Mouse (Mus musculus): ENCODE data around the gene Ppat.
"Not testable (repeated sequence)": the region's sequence is repeated elsewhere in the genome, so short reads cannot be mapped to it uniquely, and the experiment has no call there.

Ppat gene

DNA sequence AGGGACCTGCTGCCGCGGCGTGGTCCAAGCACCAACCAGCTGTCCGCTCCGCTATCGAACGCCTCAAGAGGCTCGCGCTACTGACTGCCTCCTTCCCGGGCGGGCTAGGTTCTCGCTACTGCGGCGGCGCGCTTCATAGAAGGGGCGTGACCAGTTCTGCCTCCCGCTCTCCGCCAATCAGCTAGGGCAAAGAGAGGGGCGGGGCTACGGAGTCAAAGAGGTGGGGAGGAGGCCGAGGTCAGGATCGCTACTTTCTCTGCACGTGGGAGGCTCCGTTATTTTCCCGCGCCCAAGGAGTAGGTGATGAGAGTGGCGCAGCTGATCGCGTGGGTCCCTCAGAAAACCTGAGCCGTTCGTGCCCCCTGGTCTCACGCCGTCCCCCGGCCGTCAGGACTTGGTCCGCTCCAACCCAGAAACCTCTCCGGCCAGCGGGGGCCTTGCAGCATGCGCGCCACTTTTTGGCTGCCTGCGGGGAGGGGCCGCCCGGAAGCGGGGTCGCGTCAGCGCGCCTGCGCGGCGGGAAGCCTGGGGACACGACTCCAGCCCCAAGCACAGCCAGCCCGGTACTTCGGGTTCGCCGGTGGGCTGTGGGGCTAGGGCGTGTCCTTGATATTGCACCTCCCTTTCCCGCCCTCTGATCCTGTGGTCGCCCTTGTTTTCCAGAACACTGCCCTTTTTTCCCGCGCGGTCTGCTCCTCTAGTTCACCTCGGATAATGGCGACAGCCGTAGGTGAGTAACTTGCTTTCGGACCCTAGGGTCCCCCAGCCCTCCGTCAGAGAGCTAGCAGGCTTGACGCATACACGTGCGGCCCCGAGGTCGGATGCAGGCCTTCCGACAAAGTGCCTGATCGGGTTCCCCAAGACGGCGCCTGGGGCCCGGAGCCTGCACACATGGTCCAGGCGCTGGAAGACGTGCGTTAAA lies at the start of gene Ppat, which contains the start of gene Paics:
TSS of gene Ppat (minus strand) at position 473 of the 922 bp plus-strand sequence.
TSS of gene Paics (plus strand) at position 202 of the 922 bp plus-strand sequence.
- peak; percentile 98 for DNase-seq (ENCODE audit: low spot score)

DNA sequence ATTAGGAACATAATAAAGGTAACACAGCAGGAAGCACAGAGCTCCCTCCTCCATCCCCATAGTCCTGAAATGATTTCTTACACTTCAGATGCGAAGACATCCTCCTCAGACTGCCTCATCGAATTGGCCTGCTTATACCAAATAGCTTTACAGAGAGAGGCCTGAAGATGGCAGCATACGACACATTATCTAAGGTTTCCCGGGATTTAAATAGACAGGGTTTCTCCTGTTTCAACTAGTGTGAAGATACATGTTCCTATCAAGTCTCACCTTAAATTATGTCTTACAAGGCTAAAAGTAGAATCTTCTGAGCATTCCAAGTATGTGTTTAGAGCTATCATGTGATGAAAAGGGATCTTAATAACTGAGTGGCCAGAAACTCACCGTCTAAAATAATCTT lies 47.0 kb upstream of the Ppat start:
- DNase-seq (ENCODE audit: low spot score) = no peak

GRCm38 (mm10) chr5:76993174-76993814 lies 41.9 kb upstream of the Ppat start:
- DNase-seq (ENCODE audit: low spot score) = no peak

- DNase-seq (ENCODE audit: low spot score) = no peak
These were observed 39.4 kb upstream of the Ppat start for GRCm38 (mm10) chr5:76990789-76991188.

DNA sequence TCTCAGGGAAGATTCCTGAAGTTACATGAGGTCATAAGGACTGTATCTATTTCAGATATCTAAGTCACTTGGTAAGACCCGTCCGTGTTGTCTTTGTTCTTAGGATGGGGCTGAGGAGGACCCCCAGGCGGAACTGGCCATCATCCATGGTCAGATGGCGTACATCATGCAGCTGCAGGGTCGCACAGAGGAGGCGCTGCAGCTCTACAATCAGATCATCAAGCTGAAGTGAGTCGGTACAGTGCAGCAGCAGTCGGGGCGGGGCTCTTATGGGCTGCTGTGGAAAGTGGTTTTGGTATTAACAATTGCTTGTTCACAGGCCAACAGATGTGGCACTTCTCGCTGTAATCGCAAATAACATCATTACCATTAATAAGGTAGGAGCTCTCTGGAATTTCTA lies 32.6 kb upstream of the Ppat start:
- DNase-seq (ENCODE audit: low spot score) = no peak

DNA sequence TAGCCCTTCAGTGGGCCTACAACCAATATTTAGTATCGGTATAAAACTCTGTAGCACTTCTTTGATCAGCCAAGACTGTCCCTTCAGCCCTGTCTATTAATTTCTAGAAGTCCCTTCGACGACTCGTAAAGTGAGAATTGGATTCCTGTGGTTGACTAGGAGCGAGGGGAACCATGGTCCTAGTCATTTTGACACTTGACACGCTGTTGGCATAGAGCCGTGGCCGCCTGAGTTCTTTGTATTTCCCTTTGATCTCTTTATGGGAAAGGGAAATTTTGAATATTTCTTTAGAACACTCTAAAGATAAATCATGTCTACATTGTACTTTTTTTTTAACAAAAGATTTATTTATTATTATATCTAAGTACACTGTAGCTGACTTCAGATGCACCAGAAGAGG lies 24.4 kb upstream of the Ppat start:
- no peak for DNase-seq (ENCODE audit: low spot score)

- DNase-seq (ENCODE audit: low spot score) = peak; percentile 64
These were observed 23.3 kb upstream of the Ppat start, which contains the start of gene Srp72 for GRCm38 (mm10) chr5:76974554-76975285. Gene Srp72 (plus strand): TSS chr5:76974683.

DNA sequence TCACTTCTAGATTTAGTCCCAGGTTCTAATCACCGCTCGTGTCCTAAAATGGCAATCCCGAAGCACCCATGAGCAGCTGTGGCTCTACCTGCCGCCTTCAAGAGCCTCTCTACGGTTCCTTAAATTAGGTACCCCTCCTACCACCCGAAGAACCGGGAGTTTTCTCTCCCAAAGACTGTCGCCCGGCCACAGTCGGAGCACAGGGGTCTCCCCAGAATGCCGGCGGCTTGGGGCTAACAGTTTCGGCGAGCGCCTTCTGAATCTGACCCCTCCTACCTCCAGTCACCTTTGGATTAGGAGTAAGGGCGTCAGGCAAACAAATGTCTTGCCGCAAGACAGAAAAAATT lies 22.8 kb upstream of the Ppat start:
- no peak for DNase-seq (ENCODE audit: low spot score)

GRCm38 (mm10) chr5:76973488-76973887 lies 22.1 kb upstream of the Ppat start:
- DNase-seq (ENCODE audit: low spot score) = no peak

GRCm38 (mm10) chr5:76971115-76971514 lies 19.7 kb upstream of the Ppat start:
- DNase-seq (ENCODE audit: low spot score) = not testable (repeated sequence)

DNA sequence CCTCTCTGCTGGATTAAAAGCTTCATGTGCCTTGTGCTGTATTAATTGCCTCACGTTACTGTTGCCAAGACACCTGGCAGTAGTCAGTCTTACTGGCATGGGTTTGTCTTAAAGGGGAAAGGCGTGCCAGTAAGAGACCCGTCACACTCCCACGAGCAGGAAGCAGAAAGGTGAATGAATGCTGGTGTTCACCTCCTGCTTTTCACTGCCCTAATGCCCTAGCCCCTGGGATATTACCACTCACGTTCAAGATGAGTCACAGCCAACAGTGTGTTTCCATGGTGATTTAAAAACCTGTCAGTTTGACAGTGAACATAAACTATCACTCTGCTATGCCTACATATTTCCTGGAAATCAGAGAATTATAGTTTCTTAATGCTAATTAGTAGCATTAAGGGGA lies 17.9 kb upstream of the Ppat start:
- no peak for DNase-seq (ENCODE audit: low spot score)

DNA sequence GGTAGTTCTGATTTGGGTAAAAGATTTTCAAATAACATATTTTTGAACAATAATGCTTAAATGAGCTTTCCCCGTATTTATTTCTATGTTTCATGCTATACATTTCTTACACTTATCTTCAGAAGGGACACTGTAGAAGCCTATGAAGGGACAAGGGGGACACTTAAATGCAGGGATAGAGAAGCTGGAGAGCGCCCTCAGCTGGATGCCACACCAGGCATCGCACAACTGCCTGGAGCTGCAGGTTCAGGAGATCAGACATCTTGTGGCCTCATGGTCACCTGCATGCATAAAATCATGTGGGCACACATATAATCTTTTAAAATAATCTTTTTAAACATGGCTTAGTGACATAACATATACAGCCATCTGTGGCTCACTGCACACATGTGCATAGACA lies 13.3 kb upstream of the Ppat start:
- no peak for DNase-seq (ENCODE audit: low spot score)

- no peak for DNase-seq (ENCODE audit: low spot score)
These were observed 11.2 kb upstream of the Ppat start for GRCm38 (mm10) chr5:76962545-76962944.

- no peak for DNase-seq (ENCODE audit: low spot score)
These were observed 8.2 kb upstream of the Ppat start for GRCm38 (mm10) chr5:76959587-76959986.

- DNase-seq (ENCODE audit: low spot score) = no peak
These were observed 6.6 kb upstream of the Ppat start for GRCm38 (mm10) chr5:76957954-76958353.

GRCm38 (mm10) chr5:76955474-76955873 lies 4.1 kb upstream of the Ppat start:
- DNase-seq (ENCODE audit: low spot score) = no peak

GRCm38 (mm10) chr5:76954271-76954900 lies 3.0 kb upstream of the Ppat start:
- DNase-seq (ENCODE audit: low spot score) = no peak

DNA sequence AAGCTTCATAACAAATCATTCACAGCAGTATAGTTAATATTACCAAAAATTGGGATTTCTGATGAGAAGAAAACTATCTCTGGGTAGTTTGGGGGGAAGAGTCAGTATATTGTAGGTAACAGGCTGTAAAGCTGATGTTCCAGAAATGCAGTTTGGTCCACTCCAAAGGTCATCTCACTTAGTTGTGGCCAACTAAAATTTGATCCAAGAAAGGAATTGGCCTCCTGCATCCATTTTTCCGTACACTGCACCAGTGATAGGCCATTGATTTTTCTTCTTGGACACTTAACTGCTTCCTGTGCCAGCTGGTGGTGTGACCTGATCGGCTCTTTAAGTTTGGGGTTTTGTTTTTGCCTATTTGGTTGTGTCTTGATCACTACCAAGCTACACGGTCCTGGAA lies 2.4 kb upstream of the Ppat start:
- no peak for DNase-seq (ENCODE audit: low spot score)

- no peak for DNase-seq (ENCODE audit: low spot score)
These were observed 998 bp upstream of the Ppat start for GRCm38 (mm10) chr5:76952112-76953040.

GRCm38 (mm10) chr5:76950343-76951105 lies 854 bp downstream of the Ppat start:
- no peak for DNase-seq (ENCODE audit: low spot score)

All from ovary, adult 18-20 months (tissue).